Mouse (Mus musculus) embryonic fibroblast, embryonic 13.5 days (primary cell): ENCODE results near the gene 4930568D16Rik. TPM values are rescaled to one million over a fixed set of nuclear protein-coding genes. Genes with fewer than 3 reads are reported as not detected.

ENCODE experiments used
- H3K27ac ChIP-seq: 2 replicates; pipeline ENCODE4 v1.5.1; 2012; ENCODE audit warnings: low read length, control low read depth, inconsistent platforms; ENCODE audit not compliant: insufficient read depth
- H3K4me1 ChIP-seq: 2 replicates; pipeline ENCODE4 v1.6.1; 2011; ENCODE audit warnings: low read length; ENCODE audit not compliant: control insufficient read depth, insufficient read depth
- H3K4me3 ChIP-seq: 2 replicates; pipeline ENCODE4 v1.5.1; 2011; ENCODE audit warnings: mild to moderate bottlenecking, control low read depth, low read length; ENCODE audit not compliant: insufficient read depth
- CTCF ChIP-seq: IDR thresholded peaks from 2 replicates; pipeline ENCODE4 v1.5.1; 2011; ENCODE audit warnings: mild to moderate bottlenecking, control low read depth, low read length, moderate library complexity, borderline replicate concordance; ENCODE audit not compliant: insufficient read depth
- POLR2A ChIP-seq: IDR thresholded peaks from 2 replicates; pipeline ENCODE4 v1.6.1; 2011; ENCODE audit warnings: low read depth, mild to moderate bottlenecking, control low read depth, low read length, moderate library complexity
- polyA plus RNA-seq: library from polyadenylated mRNA; stranded (reverse); fragments of >200 nt; gene quantifications from 2 replicates; pipeline ENCODE4 v1.2.4, GENCODE M21; 2011; ENCODE audit warnings: low read depth; ENCODE audit not compliant: missing spikeins, insufficient read length

Gene 4930568D16Rik
- polyA plus RNA-seq, 1 experiment = not detected

DNA sequence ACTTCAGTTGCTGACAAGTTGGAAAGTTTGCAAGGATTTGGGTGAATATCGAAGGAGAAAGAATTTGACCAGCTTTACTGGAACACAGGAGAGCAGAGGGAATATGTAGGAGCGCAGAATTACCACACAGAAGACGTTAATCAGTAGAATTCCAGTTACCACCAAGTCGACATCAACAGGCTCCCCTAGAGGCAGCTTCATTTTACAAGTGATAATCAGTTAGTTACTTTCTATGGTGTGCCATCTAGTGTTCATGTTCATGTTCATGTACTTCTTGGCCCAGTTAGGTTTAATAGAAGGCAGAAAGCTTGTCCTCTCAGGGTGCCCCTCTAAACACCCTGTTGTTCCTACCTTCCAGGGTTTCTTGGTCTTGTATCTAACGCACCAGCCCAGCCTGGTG lies 18.3 kb downstream of the 4930568D16Rik start:
- Histone ChIP-seq H3K4me1 (no peaks in the 10 kb centered on the region), H3K4me3 (no peak overlapping the region), H3K27ac (no peak overlapping the region)
- TF ChIP-seq CTCF (no peak), POLR2A (no peak)

DNA sequence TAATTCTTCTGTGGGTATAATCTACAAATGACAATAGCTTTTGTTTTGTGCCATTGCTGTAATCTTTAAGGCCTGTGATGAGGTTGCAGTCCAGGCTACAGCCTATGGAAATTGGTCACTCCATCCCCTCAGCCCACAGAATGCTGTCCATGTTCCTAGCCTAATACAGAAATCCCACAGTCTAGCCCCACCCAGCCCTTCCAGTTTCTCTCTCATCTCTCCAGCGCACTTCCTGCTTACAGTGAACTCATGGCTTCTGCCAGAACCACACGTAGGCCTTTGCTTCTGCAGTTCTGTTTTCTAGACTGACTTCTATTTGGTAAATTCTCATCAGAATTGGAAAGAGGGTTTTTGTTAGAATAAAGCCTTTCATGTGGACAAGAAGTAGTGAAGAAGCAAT lies 21.5 kb downstream of the 4930568D16Rik start:
- Histone ChIP-seq H3K4me3 (no peak overlapping the region), H3K4me1 (peaks cover 2% of the 10 kb centered on the region; the same call in 1 of the 2 replicates), H3K27ac (no peak overlapping the region)
- TF ChIP-seq POLR2A = no peak
- TF ChIP-seq CTCF = no peak

DNA sequence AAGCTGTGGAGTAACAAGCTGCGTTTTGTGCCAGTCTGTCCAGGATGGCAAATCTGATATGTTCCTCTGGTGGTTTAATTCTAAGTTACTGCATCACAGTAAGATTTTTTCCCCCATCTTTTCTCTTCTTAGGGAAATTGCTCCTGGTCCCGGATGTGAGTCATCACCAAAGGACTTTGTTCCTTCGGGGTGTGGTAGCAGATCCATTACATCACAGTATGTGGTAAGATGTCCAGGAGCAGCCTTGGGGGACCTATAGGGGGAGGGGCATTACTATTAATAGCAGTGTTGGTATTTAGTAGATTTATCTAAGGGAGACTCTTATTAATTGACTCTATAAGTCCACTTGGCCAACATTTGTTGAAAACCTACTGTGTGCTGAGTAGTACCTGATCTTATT lies 24.9 kb downstream of the 4930568D16Rik start:
- no peak for TF ChIP-seq POLR2A
- TF ChIP-seq CTCF = no peak
- H3K27ac ChIP-seq = peak overlapping the region; percentile 80
- H3K4me1 ChIP-seq = peaks cover 2% of the 10 kb centered on the region; the same call in 1 of the 2 replicates
- H3K4me3 ChIP-seq = no peak overlapping the region

DNA sequence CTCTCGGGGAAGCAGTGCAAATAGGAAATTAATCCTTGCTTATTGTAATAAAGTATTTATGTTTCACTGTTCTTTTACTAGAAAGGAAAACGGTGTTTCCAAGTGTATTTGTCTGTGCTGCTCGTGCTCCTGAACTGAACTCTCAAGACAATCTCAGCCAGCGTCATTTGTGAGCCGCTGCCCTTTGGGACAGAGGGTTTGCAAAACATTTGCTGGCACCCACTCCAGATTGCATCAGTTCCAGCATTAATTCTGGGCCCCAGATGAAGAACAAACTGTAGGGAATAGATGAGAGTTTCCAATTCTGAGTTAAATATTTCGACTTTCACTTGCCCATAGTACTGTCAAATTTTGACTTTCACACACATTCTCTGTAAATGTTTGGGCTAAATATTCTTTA lies 28.8 kb downstream of the 4930568D16Rik start:
- peaks cover 9% of the 10 kb centered on the region for H3K4me1 ChIP-seq
- H3K4me3 ChIP-seq = no peak overlapping the region
- no peak overlapping the region for H3K27ac ChIP-seq
- TF ChIP-seq POLR2A (no peak), CTCF (no peak)

DNA sequence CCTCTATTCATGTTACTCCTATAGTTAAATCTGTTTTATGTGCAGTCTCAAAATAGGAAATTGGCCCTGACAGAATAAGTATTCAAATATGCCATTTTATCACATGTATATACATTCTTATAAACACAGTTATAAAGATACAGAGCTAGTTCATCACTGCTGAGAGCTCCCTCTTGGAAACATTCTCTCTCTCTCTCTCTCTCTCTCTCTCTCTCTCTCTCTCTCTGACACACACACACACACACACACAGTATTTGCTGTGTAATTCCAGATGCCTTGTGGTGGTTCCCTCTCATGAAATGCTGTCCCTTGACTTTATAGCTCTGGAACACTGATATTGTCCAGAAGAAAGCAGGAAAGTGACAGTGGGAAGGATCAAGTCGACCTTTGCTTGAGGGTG lies 29.5 kb downstream of the 4930568D16Rik start:
- Histone ChIP-seq H3K4me1 (peaks cover 11% of the 10 kb centered on the region), H3K27ac (no peak overlapping the region), H3K4me3 (no peak overlapping the region)
- no peak for TF ChIP-seq CTCF

DNA sequence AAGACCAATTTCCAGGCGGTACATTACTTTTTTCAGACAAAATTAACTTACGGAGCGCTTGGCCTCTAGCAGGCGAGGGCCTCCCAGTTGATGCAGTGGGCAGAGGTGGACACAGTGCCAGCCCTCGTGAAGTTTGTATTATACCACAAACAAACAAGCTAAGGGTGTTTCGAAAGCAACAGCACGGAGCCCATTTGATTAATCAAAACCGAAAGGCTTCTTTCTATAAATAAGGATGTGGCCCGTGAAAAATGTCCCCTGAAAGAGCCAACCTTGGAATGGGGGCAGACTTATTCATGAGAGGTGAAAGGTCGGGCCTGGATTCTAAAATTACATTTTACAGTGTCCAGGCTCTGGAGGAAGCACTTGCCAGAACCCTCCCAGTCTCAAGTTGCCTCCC lies 30.1 kb downstream of the 4930568D16Rik start:
- H3K27ac ChIP-seq = peak overlapping the region; percentile 29
- no peak overlapping the region for H3K4me3 ChIP-seq
- H3K4me1 ChIP-seq = peaks cover 11% of the 10 kb centered on the region
- TF ChIP-seq POLR2A = no peak
- no peak for TF ChIP-seq CTCF

DNA sequence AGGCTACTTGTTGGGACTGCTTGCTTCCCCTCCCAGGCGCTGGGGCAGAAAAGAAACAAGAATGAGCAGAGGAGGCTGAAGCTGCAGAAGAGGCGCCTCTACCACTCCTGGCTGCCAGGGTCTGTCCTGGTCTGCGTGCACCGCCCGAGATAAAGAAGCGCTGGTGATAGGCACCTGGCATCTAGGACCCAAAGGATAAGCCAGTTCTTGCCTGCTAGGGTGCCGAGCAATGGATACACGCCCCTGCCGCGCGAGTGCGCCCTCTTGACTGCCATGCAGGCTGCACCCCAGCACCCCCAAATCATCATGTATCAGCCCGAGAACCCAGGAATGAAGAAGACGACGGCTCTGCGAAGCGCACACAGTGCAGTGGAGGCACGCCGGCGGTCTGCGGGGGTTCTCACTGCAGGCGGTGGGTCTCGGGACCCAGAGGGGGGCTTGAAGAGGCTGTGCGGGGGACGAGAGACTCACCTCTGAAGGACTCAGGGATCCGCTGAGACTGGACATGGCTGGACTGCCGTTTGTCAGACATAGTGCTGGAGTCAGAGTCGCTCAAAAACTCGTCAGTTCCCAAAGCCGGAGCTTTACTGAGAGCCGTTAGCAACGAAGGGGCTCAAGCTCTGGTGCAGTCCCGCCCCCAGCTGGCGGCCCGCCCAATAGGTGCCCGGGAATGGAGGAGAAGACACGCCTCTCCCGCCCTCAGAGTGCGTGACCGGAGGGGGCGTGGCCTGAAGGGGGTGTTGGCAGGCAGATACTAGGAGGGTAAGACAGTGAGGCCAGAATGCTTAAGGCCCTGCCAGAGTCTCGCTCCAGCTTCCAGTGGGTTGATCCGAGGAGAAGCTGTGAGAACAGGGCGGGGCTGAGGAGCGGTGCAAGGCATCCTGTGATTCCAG lies 30.9 kb downstream of the 4930568D16Rik start, which contains the start of gene Stom:
Gene Stom (minus strand): TSS at position 589 of the 893 bp plus-strand sequence.
- peak within 1 kb of the TSS; percentile 53 for H3K4me3 ChIP-seq
- peaks cover 9% of the 10 kb centered on the region; the same call in 1 of the 2 replicates for H3K4me1 ChIP-seq
- TF ChIP-seq CTCF = 0 out of 2 replicates have a peak, but pooled peaks have one; percentile 9
- TF ChIP-seq POLR2A = peak; percentile 87
- peak within 1 kb of the TSS; percentile 34 for H3K27ac ChIP-seq

DNA sequence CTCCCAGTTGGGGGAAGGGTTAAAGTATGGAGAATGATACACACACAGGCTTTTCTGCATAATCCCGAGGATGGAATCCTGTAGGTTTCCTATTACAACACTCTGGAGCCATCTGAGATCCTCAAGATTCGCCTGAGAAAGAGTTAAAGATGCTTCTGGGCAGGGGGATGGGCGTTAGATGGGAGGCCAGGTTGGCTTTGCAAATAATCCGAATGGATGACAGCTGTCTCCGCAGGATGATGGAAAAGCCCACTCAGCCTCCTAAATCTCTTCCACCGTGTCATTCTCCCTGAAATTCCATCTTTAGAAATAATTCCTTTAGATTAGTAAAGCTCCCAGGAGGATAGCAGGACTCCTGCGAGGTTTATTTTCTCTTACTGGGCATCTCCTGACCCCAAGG lies 31.9 kb downstream of the 4930568D16Rik start:
- TF ChIP-seq POLR2A = no peak
- no peak for TF ChIP-seq CTCF
- Histone ChIP-seq H3K4me3 (peak overlapping the region; percentile 53), H3K27ac (no peak overlapping the region), H3K4me1 (peaks cover 9% of the 10 kb centered on the region; the same call in 1 of the 2 replicates)

DNA sequence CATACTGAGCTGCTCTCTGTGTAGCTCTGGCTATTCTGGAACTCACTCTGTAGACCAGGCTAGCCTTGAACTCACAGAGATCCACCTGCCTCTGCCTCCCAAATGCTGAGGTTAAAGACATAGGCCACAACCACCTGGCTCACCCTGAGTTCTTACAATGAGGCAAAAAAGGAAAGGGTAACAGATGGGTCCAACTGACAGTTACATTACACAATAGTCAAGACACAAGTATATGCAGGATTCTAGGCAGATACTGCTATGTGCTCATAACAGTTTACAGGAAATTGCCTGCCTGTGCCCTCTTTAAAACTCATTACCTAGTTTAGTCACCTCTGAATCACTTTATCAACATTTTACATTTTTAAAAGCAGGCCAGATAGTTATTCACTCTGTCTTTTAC lies 33.9 kb downstream of the 4930568D16Rik start:
- Histone ChIP-seq H3K4me1 (peaks cover 9% of the 10 kb centered on the region; the same call in 1 of the 2 replicates), H3K27ac (no peak overlapping the region), H3K4me3 (no peak overlapping the region)
- TF ChIP-seq POLR2A (no peak), CTCF (no peak)

DNA sequence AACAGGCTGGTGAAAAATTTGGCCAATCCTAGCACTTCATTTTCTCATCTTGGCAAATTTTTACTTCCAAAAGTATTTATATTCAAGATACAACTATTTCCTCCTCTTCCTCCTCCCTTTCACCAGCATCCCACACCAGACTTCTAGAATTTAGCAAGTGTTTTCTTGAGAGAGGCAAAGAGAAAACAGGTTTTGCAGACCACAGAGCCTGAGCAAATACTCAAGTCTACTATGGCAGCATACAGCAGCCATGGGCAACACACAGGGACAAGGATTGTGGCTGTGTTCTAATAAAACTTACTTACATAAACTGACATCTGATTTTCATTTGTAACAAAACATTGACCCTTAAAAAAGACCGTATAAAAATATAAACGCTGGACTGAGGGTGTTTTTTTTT lies 36.3 kb downstream of the 4930568D16Rik start:
- TF ChIP-seq POLR2A (no peak), CTCF (no peak)
- Histone ChIP-seq H3K4me1 (peaks cover 7% of the 10 kb centered on the region; the same call in 1 of the 2 replicates), H3K4me3 (no peak overlapping the region), H3K27ac (no peak overlapping the region)
